Mouse (Mus musculus) ovary, postnatal 10 days (tissue): Measurements from ENCODE around the gene Sept4.

Experiments used
- DNase-seq: peaks from one replicate; pipeline ENCODE4 v3.0.0; 2022; ENCODE audit warnings: low spot score

Sept4 gene

DNA sequence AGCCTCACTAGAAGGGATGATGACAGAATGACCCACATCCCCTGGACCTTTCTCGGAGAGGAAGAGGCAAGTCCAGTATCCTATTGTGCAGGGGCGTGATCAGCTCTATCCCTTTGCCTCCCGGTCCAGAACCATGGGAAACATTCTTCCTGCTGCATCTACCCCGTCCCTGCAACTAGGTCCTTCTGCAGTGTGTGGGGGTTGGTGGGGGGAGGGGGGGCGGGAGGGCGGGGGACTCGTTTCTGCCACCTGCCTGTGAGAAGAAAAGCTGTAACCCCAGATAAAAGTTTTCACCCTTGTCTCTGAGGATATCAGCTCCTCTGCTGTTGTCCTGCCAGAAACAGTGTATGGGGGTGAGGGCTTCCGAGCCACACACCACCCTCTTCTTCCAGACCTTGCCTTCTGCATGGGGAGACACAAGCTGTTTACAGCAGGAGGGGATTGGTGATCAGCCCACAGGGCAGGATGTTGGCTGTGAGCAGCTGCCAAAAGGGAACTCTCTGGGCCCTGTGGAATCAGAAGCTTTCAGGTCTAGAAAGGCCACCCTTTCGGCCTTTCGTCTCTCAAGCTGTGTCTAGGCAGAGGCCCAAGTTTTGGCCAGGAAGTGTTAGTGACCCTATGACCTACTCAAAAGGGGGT is 10.4 kb downstream of the Sept4 start:
- DNase-seq: no peak

GRCm38 (mm10) chr11:87579713-87580112 is 11.0 kb downstream of the Sept4 start:
- DNase-seq: no peak

DNA sequence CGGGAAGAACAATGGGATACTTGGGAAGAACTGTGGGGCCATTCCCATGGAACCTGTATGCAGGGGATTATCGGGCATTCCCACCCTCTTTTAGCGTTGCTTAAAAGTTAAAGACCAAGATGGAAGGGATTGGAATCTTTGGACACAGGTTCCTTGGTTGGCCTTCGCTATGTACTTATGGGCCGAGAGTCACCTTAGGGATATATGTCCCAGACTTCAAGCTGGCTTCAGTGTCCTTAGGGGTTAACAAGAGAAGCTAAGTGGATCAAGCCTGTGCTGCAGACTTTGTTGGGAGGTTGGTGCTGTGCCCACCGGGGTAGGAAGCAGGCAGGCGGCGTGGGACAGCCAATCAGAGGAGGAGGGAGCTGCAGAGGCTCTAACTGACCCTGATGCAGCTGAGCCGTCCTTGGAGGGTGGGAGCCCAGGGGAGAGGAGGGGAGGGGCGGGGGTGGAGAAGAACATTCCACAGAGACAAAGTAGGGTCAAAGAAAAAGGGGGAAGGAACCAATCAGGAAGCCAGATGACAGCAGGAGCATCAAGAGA is 11.9 kb downstream of the Sept4 start:
- DNase-seq: no peak

- DNase-seq: no peak
Measured at GRCm38 (mm10) chr11:87581161-87581865, 12.6 kb downstream of the Sept4 start.

DNA sequence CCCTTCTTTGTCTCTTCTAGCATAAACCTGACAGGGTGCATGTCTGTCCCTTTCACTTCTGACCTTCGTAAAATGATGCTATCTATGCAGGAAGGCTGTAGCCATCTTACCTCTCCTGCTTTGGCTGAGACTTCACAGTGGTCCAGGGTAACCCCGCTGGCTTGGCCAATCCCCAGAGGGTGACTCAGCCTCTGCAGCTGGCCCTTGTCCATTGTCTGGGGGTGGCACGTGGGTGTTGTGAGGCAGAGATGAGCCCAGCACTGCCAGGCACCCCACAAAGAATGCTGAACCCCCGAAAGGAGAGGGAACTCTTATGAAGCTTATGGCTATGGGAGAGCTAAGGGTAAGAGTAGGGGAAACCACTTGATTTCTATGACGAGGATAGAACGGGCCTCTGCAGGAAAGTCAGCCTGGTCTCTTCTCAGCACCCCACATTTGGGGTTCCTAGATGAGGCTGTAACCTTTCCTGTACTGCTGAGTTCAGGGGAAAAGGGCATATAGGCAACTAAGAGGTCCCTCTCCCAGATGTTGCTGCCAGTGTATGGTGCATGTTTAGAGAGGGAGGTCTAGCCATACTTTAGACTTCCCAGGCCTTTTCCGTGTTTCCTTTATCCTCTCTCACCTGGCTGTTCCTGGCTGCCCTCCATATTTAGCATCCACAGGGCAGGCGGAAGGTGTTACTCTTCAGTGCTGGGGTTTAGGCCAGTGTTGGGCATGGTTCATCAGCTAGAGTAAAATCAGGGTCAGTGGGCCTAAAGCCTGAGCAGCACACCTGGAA is 13.4 kb downstream of the Sept4 start:
- DNase-seq: no peak

GRCm38 (mm10) chr11:87583291-87584034 is 14.8 kb downstream of the Sept4 start:
- DNase-seq: no peak

GRCm38 (mm10) chr11:87584711-87585505 is 16.2 kb downstream of the Sept4 start:
- DNase-seq: no peak

DNA sequence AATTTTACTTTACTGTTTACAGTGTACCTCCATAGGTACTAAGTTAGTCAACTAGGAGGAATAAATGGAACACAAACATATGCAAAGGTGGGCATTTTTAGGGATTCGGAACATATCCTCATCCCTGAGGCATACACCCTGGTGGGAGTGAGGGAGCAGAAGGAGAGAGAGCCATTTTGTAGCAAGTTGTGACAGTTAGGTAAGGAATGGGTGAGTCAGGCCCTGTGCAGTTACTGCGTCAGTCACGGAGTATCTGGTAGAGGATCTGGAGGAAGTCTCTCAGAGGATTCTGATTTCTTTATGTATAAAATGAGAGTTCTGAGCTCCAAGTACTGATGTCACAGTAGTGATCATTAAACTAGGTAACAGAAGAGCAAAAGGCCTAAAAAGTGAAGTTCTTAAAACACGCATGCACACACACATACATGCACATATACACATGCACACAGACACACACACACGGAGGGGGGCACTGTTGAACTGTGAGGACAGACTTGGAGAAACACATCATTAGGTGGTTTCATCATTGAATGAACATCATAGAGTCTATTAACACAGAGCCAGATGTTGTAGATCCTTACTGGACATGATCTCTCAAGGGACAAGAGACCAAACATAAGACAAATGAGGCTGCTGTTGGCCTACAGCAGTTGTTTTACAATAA is 18.6 kb downstream of the Sept4 start:
- DNase-seq: no peak

DNA sequence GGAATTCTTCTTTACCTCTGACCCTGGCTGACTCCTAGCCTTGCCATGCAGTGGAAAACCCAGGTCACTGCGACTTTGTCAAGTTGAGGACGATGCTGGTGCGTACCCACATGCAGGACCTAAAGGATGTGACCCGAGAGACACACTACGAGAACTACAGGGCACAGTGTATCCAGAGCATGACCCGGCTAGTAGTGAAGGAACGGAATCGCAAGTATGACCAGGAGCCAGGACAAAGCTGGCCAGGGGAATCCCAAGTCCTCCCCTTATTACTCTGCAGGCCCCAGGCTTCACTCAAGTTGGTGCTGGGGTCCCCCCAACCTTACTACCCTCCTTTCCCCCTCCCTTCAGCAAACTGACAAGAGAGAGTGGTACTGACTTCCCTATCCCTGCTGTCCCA is 20.9 kb downstream of the Sept4 start:
- no peak for DNase-seq

DNA sequence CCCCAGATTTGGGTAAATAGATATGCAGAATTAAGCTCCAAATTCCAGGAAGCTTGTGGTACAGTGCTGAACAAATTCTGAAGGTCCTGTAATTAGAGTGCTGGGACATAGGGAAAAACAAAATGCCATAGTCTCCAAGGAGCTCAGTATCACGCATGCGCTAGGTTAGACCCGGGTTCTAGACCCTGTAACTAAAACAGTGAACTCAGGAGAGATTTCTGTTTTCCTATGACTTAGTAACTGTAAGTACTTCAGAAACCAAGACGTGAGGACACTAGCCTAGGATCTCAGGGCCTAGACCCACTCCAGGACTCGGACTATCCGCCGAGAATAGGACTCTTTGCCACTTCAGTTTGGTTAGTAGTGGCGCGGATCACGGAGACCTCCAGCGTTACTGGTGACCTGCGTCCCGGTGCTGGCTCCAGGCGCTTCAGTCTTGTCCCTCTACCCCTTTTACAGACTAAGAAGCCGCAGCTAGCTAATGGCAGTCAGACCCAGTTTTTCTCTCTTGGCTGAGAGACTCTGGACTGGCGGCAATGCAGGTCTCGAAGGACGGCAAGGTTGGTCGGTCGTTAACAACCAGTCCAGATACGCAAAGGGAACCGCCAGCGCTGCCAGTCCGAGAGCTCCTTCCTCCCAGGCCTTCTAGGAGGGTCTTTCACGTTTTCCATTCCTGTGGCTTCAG is 22.3 kb downstream of the Sept4 start:
- no peak for DNase-seq

DNA sequence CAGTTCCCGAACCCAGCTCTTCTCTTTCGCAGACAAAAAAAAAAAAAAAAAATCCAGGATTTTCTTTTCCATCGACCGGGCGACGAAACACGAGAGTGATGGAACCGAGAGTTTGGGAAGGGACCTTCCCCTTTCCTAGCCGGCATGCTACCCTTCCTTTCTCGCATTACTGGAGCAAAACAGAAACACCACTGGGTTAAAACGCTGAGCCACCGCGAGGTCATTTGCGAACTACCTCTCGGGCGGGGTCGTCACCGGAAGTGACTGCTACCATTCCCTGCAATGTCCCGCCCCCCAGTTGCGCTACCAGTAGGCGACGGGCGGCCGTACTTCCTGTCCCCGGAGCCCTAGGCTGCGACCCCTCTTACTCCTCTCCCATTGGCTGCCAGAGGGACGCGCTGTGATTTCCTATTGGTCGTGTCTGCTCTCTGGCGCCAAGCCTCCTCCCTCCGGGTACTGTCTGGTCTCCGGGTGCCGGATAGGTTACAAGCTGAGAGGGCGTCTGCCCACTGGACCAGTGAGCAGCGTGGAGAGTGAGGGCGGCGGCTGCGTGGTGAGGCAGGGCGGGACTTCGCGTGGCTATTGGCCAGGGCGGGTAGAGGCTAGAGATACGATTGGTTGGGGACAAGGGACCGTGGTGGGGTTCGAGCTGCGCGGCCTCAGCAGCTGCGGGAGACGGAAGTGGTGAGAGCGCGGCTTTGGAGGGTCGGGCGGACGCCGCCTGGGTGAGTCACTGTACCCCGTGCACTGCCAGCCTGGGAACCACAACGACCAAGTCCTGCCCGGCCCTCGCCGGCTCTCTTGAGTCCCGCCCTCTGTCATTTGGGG is 23.0 kb downstream of the Sept4 start, which contains the start of gene Mtmr4:
TSS of gene Mtmr4 (plus strand) at position 637 of the 828 bp plus-strand sequence.
- peak; percentile 92 for DNase-seq

GRCm38 (mm10) chr11:87592354-87592695 is 23.6 kb downstream of the Sept4 start:
- no peak for DNase-seq

DNA sequence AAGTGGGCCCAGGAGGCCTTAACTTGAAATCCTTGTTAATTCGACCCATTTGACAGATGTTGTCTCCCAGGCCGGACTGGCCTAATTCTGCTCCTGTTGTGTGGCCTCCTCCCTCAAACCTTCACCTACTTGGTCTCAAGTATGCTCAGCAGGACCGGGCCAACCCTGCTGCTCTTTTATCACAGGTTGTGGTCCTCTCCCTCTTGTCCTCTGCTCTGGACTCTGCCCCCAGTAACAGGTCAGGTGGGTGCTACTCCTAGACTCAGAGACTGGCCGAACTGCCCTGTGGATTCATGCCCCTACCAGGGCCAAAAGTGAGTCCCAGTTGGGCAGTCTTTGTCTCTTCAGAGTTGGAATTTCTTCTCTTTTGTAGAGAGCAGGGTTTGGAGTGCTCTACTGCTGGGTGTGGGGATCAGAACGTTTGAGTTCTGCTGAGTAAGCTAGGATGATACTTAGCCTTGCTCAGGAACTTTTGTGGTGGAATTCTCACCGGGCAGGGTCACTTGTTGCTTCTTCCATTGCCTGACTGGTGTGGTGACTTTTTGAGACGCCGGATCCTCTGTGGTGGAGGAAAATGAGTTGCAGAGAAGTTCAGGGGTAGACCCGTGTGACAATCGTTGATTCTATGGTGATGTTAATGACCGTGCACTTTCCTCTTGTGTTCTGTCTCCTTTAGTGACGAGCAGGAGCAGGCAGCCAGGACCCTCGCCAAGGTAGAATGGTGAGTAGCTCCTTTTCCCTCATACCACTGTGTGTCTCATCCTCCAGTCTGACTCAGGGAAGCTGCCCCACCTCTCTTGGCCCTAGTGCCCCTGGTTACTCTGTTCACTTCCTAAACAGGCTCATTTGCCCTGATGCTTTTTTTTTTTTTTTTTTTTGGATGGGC is 24.3 kb downstream of the Sept4 start:
- DNase-seq: no peak

- peak; percentile 55 for DNase-seq
Measured at GRCm38 (mm10) chr11:87595327-87595841, 26.7 kb downstream of the Sept4 start.

GRCm38 (mm10) chr11:87595976-87596375 is 27.3 kb downstream of the Sept4 start:
- DNase-seq: no peak

GRCm38 (mm10) chr11:87596492-87596891 is 27.8 kb downstream of the Sept4 start:
- no peak for DNase-seq

- DNase-seq: no peak
Measured at GRCm38 (mm10) chr11:87597061-87597460, 28.4 kb downstream of the Sept4 start.
